Mouse (Mus musculus) liver, embryonic 15.5 days (tissue): ENCODE results near the gene Aff1. TPM values are rescaled to one million over a fixed set of nuclear protein-coding genes. Genes with fewer than 3 reads are reported as not detected.

ENCODE experiments used
- ATAC-seq: fragments of 200-750 bp; cut with Nextera tagmentation; 2 replicates; pipeline ENCODE4 v1.8.0; 2017; ENCODE audit warnings: moderate number of reproducible peaks, mild to moderate bottlenecking, moderate library complexity; ENCODE audit not compliant: insufficient read depth
- H3K27ac ChIP-seq: fragments of 300-500 bp; sonication (generic); replicated peaks from 2 replicates; pipeline ENCODE4 v1.5.1; 2015; ENCODE audit warnings: mild to moderate bottlenecking, inconsistent platforms
- H3K27me3 ChIP-seq: fragments of 300-500 bp; sonication (generic); 2 replicates; pipeline ENCODE4 v1.6.1; 2015; ENCODE audit warnings: mild to moderate bottlenecking, inconsistent platforms
- H3K36me3 ChIP-seq: fragments of 300-500 bp; sonication (generic); replicated peaks from 2 replicates; pipeline ENCODE4 v1.6.1; 2015; ENCODE audit warnings: moderate library complexity, mild to moderate bottlenecking, inconsistent platforms
- H3K4me1 ChIP-seq: fragments of 300-500 bp; sonication (generic); replicated peaks from 2 replicates; pipeline ENCODE4 v1.6.1; 2015; ENCODE audit warnings: inconsistent platforms
- H3K4me2 ChIP-seq: fragments of 300-500 bp; sonication (generic); 2 replicates; pipeline ENCODE4 v1.6.1; 2015; ENCODE audit warnings: moderate library complexity, mild to moderate bottlenecking, inconsistent platforms
- H3K4me3 ChIP-seq: fragments of 300-500 bp; sonication (generic); replicated peaks from 2 replicates; pipeline ENCODE4 v1.5.1; 2015; ENCODE audit warnings: mild to moderate bottlenecking, inconsistent platforms
- H3K9ac ChIP-seq: fragments of 300-500 bp; sonication (generic); 2 replicates; pipeline ENCODE4 v1.6.1; 2015; ENCODE audit warnings: moderate library complexity, mild to moderate bottlenecking, inconsistent platforms
- H3K9me3 ChIP-seq: fragments of 300-500 bp; sonication (generic); replicated peaks from 2 replicates; pipeline ENCODE4 v1.6.1; 2016; ENCODE audit warnings: inconsistent platforms
- WGBS: fragments of 180-500 bp; shearing (Covaris S2); methylation state at CpG from one replicate; pipeline ENCODE4 v1.1.7; 2015; ENCODE audit warnings: mixed read lengths; ENCODE audit not compliant: insufficient replicate concordance; 5-methylcytosine and 5-hydroxymethylcytosine counted together
- polyA plus RNA-seq: library from polyadenylated mRNA; unstranded; fragments of >200 nt; fragmentation: Nextera tagmentation; extraction: Ambion mirVana; gene quantifications from 2 replicates; pipeline ENCODE4 v1.2.1, GENCODE M21; 2015

Gene Aff1
- polyA plus RNA-seq, 1 experiment from 2014 or later = 14.3 TPM

- H3K4me2 ChIP-seq = no peak overlapping the region
- peaks cover 18% of the 10 kb centered on the region for H3K4me1 ChIP-seq
- no peaks in the 10 kb centered on the region for H3K27me3 ChIP-seq
- H3K9ac ChIP-seq = no peak overlapping the region
- H3K36me3 ChIP-seq = peaks cover 89% of the 10 kb centered on the region
- no peak overlapping the region for H3K27ac ChIP-seq
- H3K9me3 ChIP-seq = no peaks in the 10 kb centered on the region
- H3K4me3 ChIP-seq = no peak overlapping the region
- ATAC-seq = no peak
- 80% methylated on average over 10 of the region's 10 CpGs for WGBS
These were observed 93.9 kb downstream of the Aff1 start for GRCm38 (mm10) chr5:103786096-103786495.

- Histone ChIP-seq H3K36me3 (peaks cover 99% of the 10 kb centered on the region), H3K27ac (no peak overlapping the region), H3K4me3 (no peak overlapping the region), H3K4me2 (no peak overlapping the region), H3K9me3 (no peaks in the 10 kb centered on the region), H3K27me3 (no peaks in the 10 kb centered on the region), H3K9ac (no peak overlapping the region), H3K4me1 (peaks cover 12% of the 10 kb centered on the region; the same call in 1 of the 2 replicates)
- 58% methylated on average over 6 of the region's 6 CpGs for WGBS
- no peak for ATAC-seq
These were observed 96.3 kb downstream of the Aff1 start for GRCm38 (mm10) chr5:103788476-103788875.

- no peak overlapping the region for H3K4me3 ChIP-seq
- peak; percentile 45; the same call in 1 of the 2 replicates for ATAC-seq
- no peaks in the 10 kb centered on the region for H3K27me3 ChIP-seq
- H3K27ac ChIP-seq = no peak overlapping the region; the same call in 1 of the 2 replicates
- WGBS = 71% methylated on average over 2 of the region's 2 CpGs
- no peak overlapping the region for H3K9ac ChIP-seq
- peaks cover 12% of the 10 kb centered on the region; the same call in 1 of the 2 replicates for H3K4me1 ChIP-seq
- no peak overlapping the region for H3K4me2 ChIP-seq
- H3K36me3 ChIP-seq = peaks cover 99% of the 10 kb centered on the region
- no peaks in the 10 kb centered on the region for H3K9me3 ChIP-seq
These were observed 96.8 kb downstream of the Aff1 start for GRCm38 (mm10) chr5:103788976-103789375.

- no peak overlapping the region for H3K4me2 ChIP-seq
- H3K27ac ChIP-seq = no peak overlapping the region
- H3K4me1 ChIP-seq = peaks cover 12% of the 10 kb centered on the region; the same call in 1 of the 2 replicates
- no peak overlapping the region for H3K4me3 ChIP-seq
- WGBS = 89% methylated on average over 9 of the region's 9 CpGs
- no peaks in the 10 kb centered on the region for H3K27me3 ChIP-seq
- peaks cover 99% of the 10 kb centered on the region for H3K36me3 ChIP-seq
- H3K9me3 ChIP-seq = no peaks in the 10 kb centered on the region
- no peak overlapping the region for H3K9ac ChIP-seq
- ATAC-seq = no peak
These were observed 97.5 kb downstream of the Aff1 start for GRCm38 (mm10) chr5:103789619-103790116.

- H3K9ac ChIP-seq = no peak overlapping the region
- H3K4me2 ChIP-seq = no peak overlapping the region
- H3K4me3 ChIP-seq = no peak overlapping the region
- peaks cover 18% of the 10 kb centered on the region; the same call in 1 of the 2 replicates for H3K4me1 ChIP-seq
- H3K27me3 ChIP-seq = no peaks in the 10 kb centered on the region
- ATAC-seq = no peak
- H3K27ac ChIP-seq = no peak overlapping the region
- H3K36me3 ChIP-seq = peaks cover 98% of the 10 kb centered on the region
- no peaks in the 10 kb centered on the region for H3K9me3 ChIP-seq
- WGBS = 82% methylated on average over 7 of the region's 7 CpGs
These were observed 99.6 kb downstream of the Aff1 start for GRCm38 (mm10) chr5:103791741-103792140.

GRCm38 (mm10) chr5:103795121-103795520 is 102.9 kb downstream of the Aff1 start:
- Histone ChIP-seq H3K9me3 (no peaks in the 10 kb centered on the region), H3K27me3 (no peaks in the 10 kb centered on the region), H3K36me3 (peaks cover 88% of the 10 kb centered on the region), H3K27ac (no peak overlapping the region), H3K4me1 (peaks cover 28% of the 10 kb centered on the region), H3K4me2 (no peak overlapping the region), H3K4me3 (no peak overlapping the region), H3K9ac (no peak overlapping the region)
- 91% methylated on average over 5 of the region's 5 CpGs for WGBS
- ATAC-seq = no peak

GRCm38 (mm10) chr5:103796035-103796434 is 103.9 kb downstream of the Aff1 start:
- Histone ChIP-seq H3K9me3 (no peaks in the 10 kb centered on the region), H3K4me3 (no peak overlapping the region), H3K4me1 (peaks cover 32% of the 10 kb centered on the region), H3K27ac (no peak overlapping the region), H3K4me2 (no peak overlapping the region), H3K27me3 (no peaks in the 10 kb centered on the region), H3K36me3 (peaks cover 88% of the 10 kb centered on the region), H3K9ac (no peak overlapping the region)
- WGBS = 73% methylated on average over 3 of the region's 3 CpGs
- no peak for ATAC-seq

- Histone ChIP-seq H3K4me2 (no peak overlapping the region), H3K27ac (no peak overlapping the region), H3K36me3 (peaks cover 83% of the 10 kb centered on the region), H3K4me3 (no peak overlapping the region), H3K4me1 (peaks cover 30% of the 10 kb centered on the region), H3K9ac (no peak overlapping the region), H3K27me3 (no peaks in the 10 kb centered on the region), H3K9me3 (no peaks in the 10 kb centered on the region)
- 84% methylated on average over 10 of the region's 10 CpGs for WGBS
- no peak for ATAC-seq
These were observed 105.6 kb downstream of the Aff1 start for GRCm38 (mm10) chr5:103797774-103798173.

- Histone ChIP-seq H3K27me3 (no peaks in the 10 kb centered on the region), H3K36me3 (peaks cover 72% of the 10 kb centered on the region), H3K9ac (no peak overlapping the region), H3K4me2 (no peak overlapping the region), H3K9me3 (no peaks in the 10 kb centered on the region), H3K27ac (no peak overlapping the region), H3K4me1 (peaks cover 35% of the 10 kb centered on the region), H3K4me3 (no peak overlapping the region)
- 73% methylated on average over 3 of the region's 3 CpGs for WGBS
- ATAC-seq = no peak
These were observed 107.3 kb downstream of the Aff1 start for GRCm38 (mm10) chr5:103799438-103799837.

- WGBS = 51% methylated on average over 5 of the region's 5 CpGs
- H3K27ac ChIP-seq = no peak overlapping the region
- ATAC-seq = no peak
- no peak overlapping the region for H3K4me2 ChIP-seq
- peaks cover 35% of the 10 kb centered on the region for H3K4me1 ChIP-seq
- no peak overlapping the region for H3K9ac ChIP-seq
- no peaks in the 10 kb centered on the region for H3K27me3 ChIP-seq
- H3K36me3 ChIP-seq = peaks cover 66% of the 10 kb centered on the region
- H3K4me3 ChIP-seq = no peak overlapping the region
- H3K9me3 ChIP-seq = no peaks in the 10 kb centered on the region
These were observed 107.8 kb downstream of the Aff1 start for GRCm38 (mm10) chr5:103800009-103800408.

- no peaks in the 10 kb centered on the region for H3K9me3 ChIP-seq
- no peak overlapping the region for H3K9ac ChIP-seq
- WGBS = 89% methylated on average over 5 of the region's 5 CpGs
- peaks cover 34% of the 10 kb centered on the region for H3K4me1 ChIP-seq
- peaks cover 47% of the 10 kb centered on the region for H3K36me3 ChIP-seq
- H3K27me3 ChIP-seq = no peaks in the 10 kb centered on the region
- no peak overlapping the region for H3K4me3 ChIP-seq
- ATAC-seq = no peak
- H3K4me2 ChIP-seq = no peak overlapping the region
- no peak overlapping the region for H3K27ac ChIP-seq
These were observed 111.2 kb downstream of the Aff1 start for GRCm38 (mm10) chr5:103803386-103803785.
